Mouse (Mus musculus) lung, postnatal 4 days (tissue): ENCODE results near the gene Mybpc1.
"Not testable (repeated sequence)": the region's sequence is repeated elsewhere in the genome, so short reads cannot be mapped to it uniquely, and the experiment has no call there.

Experiments
- DNase-seq, 2 experiments: peaks; one replicate each; pipeline ENCODE4 v3.0.0; 2021

Mybpc1 gene

DNA sequence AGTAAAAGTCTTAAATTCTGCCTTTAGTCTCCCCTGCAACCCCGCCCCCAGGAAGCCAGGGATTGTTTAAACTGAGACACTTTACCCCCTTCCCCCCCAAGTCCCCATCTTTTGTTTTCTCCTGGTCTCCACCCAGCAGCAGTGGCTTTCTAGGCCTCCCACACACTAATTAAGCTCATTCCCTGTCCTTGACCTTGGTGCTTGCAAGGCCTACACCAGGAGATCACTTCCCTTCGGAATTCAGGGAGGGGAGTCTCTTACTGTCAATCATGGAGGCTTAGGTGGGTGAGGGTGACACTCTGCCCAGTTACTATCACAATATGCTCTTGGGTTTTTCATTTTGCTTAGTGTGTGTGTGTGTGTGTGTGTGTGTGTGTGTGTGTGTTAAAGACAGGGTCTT lies 57.3 kb downstream of the Mybpc1 start:
- DNase-seq, result no peak

GRCm38 (mm10) chr10:88530631-88531030 lies 74.3 kb downstream of the Mybpc1 start:
- no peak for DNase-seq

DNA sequence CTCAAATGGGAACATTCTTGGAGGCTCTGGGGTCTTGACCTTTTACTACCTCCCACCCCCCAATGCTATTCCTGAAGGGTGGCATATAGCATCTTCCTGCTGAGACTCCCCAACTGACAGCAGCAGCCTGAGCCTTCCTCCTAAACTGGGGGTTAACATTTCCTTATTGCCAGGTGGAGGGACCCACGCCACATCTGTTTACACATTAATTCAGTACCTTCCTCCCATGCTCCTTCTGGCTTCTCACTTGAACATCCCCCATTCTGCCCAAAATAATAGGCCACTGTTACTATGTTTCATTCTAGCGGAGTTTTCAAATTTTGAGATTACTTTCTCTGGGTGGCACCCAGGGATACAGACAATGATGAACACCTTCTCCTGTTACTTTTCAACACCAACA lies 80.9 kb downstream of the Mybpc1 start:
- no peak for DNase-seq

DNA sequence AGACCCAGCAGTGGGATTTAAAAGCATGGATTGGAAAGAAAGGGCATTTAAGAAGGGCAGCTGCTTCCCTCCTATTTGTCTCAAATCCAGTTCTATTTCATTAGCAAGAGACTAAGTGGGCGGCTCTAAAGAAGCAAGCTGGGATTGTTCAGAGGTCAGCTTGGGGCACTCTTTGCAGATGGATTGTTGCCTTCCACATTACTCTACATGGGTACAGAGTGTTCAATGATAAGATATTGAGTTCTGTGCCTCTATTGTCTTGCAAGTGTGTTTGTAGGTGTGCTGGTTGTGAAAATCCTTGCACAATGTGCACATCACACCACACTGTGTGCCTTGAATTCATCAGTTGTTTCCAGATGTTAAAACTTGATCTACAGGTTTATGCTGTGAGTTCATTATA lies 81.7 kb downstream of the Mybpc1 start:
- no peak for DNase-seq

GRCm38 (mm10) chr10:88522795-88523194 lies 82.2 kb downstream of the Mybpc1 start:
- no peak for DNase-seq

- DNase-seq, result not testable (repeated sequence)
These were observed 89.9 kb downstream of the Mybpc1 start for GRCm38 (mm10) chr10:88515049-88515448.

- DNase-seq, result peak; percentile 75 to 78
These were observed 90.5 kb downstream of the Mybpc1 start for GRCm38 (mm10) chr10:88514495-88514894.

- DNase-seq, result peak in 1 of 2 experiments; percentile 9
These were observed 91.3 kb downstream of the Mybpc1 start for GRCm38 (mm10) chr10:88513574-88514135.

DNA sequence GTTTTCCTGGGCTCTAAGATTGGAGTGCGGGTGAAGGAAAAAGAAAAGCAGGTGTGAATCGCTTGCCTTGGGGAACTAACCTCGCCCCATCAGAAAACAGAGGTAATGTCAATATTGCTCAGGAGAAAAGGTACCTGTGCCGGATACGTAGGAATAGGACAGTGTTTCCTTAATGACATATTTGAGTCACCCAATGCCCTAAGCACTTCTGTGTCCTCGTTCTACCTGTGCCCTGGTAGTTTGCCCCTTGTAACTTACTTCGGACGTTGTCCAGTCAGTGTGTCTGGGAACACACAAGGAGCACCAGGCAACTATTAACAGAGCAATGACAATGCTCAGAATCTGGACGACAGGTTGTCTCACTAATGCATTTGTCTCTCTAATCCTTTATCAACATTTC lies 93.6 kb downstream of the Mybpc1 start:
- no peak for DNase-seq

- DNase-seq, result peak; percentile 47 to 81
These were observed 94.3 kb downstream of the Mybpc1 start for GRCm38 (mm10) chr10:88510503-88511271.

DNA sequence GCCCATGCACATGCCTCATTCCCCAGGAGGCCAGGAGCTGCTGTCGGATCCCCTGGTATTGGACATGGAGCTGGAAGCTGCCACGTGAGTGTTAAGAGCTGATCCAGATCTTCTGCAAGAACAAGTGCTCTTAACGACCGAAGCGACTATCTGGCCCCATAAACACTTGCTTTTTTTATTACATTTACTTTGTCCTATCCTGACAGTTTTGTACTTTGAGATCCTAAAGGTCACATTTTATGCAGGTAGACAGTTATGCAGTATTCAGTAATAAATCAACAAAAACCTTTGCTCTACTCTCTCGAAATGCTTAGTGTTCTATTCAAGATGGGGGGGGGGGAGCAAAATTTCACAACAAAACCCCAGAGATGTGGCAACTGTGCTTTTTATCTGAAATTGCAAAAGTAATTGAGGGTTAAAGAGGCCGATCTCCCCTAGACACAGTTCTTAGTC lies 97.2 kb downstream of the Mybpc1 start:
- no peak for DNase-seq

DNA sequence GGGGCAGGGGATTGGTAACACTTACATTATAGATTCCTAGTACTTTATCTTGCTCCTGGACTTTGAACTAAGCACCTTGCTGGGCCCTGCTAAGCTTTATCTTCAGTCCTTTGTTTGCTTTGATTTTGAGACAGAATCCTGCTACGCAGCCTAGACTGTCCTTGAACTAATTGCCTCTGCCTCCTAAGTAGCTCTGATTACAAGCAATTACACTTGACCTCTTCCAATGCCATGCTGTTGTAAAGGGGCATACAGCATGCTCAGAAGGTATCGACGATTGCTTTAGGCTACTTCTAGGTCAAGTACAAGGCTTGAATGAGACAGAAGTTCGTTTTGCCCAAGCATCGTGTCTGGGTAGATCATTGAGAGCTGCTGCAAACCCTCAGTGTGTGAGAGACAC lies 99.7 kb downstream of the Mybpc1 start:
- DNase-seq, result no peak

DNA sequence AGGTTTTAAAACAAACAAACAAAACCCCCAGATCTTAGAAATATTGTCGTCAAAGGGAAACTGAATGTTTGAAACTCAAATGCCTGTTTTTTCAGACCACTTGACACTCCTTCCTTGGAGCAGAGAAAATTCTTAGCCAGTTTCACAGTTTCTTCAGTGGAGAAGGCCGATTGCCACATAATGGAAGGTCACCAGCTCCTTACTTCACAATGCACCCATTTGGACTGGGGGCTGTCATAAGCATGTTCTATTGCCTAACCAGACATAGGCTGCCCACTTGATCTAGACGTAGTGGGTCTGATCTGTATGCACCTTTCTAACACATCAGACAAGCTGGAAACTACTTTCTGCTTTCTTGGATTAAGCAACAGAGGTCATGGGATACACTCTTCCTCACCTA lies 100.5 kb downstream of the Mybpc1 start:
- peak; percentile 30 to 42 for DNase-seq

- peak; percentile 88 to 94 for DNase-seq
These were observed 101.3 kb downstream of the Mybpc1 start, which contains the start of gene Chpt1 for GRCm38 (mm10) chr10:88503421-88504314. Gene Chpt1, minus strand, starts transcription at chr10:88504073.

GRCm38 (mm10) chr10:88502919-88503318 lies 102.0 kb downstream of the Mybpc1 start:
- DNase-seq, result no peak

DNA sequence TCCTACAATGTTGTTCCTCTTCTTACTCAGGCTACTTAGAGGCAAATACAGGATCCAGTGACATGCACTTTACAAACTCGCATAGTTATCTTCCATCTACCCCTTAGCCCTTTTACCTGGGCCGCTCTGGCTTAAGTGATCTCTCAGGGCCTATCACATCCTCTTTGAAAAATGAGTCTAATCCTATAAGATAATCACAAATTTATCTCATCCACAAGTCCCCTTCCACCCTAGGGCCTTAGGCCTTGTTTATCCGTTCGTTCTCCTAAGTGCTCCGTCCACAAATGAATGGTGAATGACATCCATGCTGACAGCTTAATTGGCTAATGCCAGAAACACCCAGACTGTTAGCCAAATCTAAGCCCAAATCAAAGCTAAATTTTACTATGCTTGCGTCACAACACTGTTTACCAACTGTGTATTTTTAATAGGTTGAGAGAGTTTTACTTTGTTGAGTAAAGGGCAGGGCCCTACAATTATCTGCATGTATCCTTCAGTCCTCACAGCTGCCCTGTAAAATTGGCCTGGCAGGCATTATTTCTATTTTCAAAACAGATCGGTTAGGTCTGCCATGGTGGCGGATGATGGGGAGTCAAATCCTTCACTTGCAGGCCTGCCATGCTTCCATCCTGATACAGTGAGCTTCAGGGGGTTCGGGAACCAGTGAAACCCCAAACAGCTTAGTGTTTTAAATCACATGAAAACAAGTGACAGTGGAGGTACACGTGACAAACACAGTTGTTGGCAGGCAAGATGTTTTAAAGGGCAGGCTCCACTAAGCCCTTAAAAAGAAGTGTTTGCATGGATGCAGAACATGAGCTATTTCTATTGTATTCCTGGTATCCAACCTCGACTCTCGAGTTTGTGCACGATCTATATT lies 102.8 kb downstream of the Mybpc1 start:
- DNase-seq, result no peak

DNA sequence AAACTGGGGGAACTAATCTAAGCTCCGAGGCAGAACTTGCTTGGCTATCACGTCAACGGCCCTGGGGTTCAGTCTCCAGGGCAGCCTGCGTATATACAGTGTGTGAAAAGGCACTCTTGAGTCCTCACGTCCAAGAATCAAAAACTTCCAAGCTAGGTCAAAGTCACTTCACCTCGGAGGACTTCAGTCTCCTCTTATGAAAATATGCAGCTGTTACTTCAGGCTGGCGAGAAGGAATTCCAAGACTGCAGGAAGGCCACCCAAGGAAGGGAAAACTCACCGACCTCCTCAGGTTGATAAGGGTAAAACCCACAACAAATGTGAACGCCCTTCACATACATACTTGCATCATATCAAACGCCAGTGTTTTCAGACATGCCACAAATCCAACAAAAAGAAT lies 103.6 kb downstream of the Mybpc1 start:
- peak; percentile 16 to 21 for DNase-seq

GRCm38 (mm10) chr10:88499993-88500392 lies 105.0 kb downstream of the Mybpc1 start:
- DNase-seq, result no peak

DNA sequence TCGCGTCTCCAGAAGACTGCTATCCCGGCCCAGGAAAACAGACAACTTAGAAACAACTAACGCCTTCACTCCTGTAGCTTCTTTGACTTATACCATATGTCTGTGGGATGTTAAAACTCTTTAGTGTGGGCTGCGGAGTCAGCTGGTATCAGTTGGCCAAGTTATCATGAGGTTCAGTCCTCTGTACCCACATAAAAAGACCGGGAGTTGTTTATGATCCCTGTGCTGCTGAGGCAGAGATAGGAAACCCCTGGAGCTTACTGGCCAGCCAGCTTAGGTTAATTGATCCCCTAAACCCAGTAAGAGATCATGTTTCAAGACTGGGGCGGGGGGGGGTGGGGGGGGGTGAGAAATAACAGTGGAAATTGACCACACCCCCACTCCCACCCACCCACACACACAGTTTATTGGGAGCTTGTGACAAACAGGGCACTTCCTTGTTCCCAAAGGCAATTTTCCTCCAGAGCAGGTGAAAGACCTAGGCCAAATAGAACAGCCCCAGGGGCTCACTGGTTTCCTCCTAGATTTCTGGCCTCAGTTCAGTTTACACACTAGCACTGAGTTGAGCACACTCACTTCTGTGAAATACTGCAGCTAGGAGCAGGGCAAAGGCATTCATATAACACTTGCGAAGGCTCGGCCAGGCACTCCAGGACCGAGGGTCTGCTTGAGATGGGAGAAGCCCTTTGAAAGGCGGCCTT lies 107.9 kb downstream of the Mybpc1 start:
- DNase-seq, result no peak

DNA sequence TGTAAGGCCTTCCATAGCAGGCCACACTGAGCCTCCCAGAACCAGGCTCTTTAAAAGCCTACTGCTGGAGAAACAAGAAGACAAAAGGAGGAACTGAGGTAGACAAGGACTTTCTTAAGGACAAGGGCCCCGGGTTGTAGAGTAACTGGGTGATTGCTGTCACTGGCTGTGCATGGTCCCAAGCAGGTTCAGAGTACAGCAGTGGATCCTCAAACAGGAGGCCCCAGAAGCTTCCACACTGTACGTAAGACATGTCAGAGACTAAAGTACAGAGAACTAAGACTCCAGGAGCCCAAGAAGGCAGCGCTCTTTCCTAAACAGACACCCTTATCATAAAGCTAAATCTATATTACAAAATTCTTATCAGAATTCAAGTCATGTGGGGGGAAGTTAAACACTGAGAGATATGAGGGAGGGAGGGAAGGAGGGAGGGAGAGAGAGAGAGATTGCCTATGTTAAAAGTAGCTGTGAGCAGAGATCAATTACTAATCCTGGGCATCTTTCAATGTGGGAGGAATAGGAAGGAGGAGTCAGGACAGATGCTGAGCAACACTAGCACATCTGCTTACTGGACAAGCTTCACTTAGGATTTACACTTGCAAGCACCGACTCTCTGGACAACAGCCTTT lies 109.9 kb downstream of the Mybpc1 start:
- no peak for DNase-seq

GRCm38 (mm10) chr10:88492658-88493057 lies 112.3 kb downstream of the Mybpc1 start:
- DNase-seq, result no peak
